Mouse (Mus musculus): ENCODE measurements around the gene Dip2c. TPM values are rescaled to one million over a fixed set of nuclear protein-coding genes. Genes with fewer than 3 reads are reported as not detected.

The Dip2c gene
- 7.2 and 8.6 TPM in 2 replicates for polyA plus RNA-seq (2014; fragmentation: Nextera tagmentation; extraction: Ambion mirVana)

GRCm38 (mm10) chr13:9276322-9276855 lies at the start of gene Dip2c:
Gene Dip2c (plus strand): TSS chr13:9276528.
- H3K4me3 ChIP-seq (ENCODE audit: low read depth, low read length): peak within 1 kb of the TSS; percentile 93
- H3K4me1 ChIP-seq (ENCODE audit: insufficient read depth): no peaks in the 10 kb centered on the region
- DNase-seq: peak; percentile 95
- peak; percentile 93 for ATAC-seq (ENCODE audit: insufficient read depth)
- H3K27ac ChIP-seq (ENCODE audit: low read depth): peak within 1 kb of the TSS; percentile 98
- H3K9ac ChIP-seq: peak within 1 kb of the TSS; percentile 92
- no peaks in the 10 kb centered on the region for H3K27me3 ChIP-seq (ENCODE audit: insufficient read depth, low read length)
- under 1% methylated on average over 59 of the region's 67 CpGs for WGBS
- peak; percentile 37 for TF ChIP-seq CTCF (IDR thresholded peaks at IDR 0.05; ENCODE audit: low read depth)
- H3K9me3 ChIP-seq (ENCODE audit: low read depth, low read length): no peaks in the 10 kb centered on the region
- peak within 1 kb of the TSS; percentile 82 for H3K4me2 ChIP-seq
- H3K36me3 ChIP-seq (ENCODE audit: insufficient read depth): no peaks in the 10 kb centered on the region

GRCm38 (mm10) chr13:9227078-9227477 lies 49.2 kb upstream of the Dip2c start:
- Histone ChIP-seq H3K36me3 (ENCODE audit: insufficient read depth) (no peaks in the 10 kb centered on the region), H3K27me3 (ENCODE audit: insufficient read depth, low read length) (no peaks in the 10 kb centered on the region), H3K9ac (no peak overlapping the region), H3K4me1 (ENCODE audit: insufficient read depth) (no peaks in the 10 kb centered on the region), H3K4me2 (no peak overlapping the region), H3K27ac (ENCODE audit: low read depth) (no peak overlapping the region), H3K9me3 (ENCODE audit: low read depth, low read length) (no peaks in the 10 kb centered on the region), H3K4me3 (ENCODE audit: low read depth, low read length) (no peak overlapping the region)
- DNase-seq: no peak
- 71% methylated on average over 5 of the region's 5 CpGs for WGBS
- no peak for TF ChIP-seq CTCF (IDR thresholded peaks at IDR 0.05; ENCODE audit: low read depth)
- ATAC-seq (ENCODE audit: insufficient read depth): no peak

- Histone ChIP-seq H3K36me3 (ENCODE audit: insufficient read depth) (no peaks in the 10 kb centered on the region), H3K4me1 (ENCODE audit: insufficient read depth) (no peaks in the 10 kb centered on the region), H3K4me3 (ENCODE audit: low read depth, low read length) (no peak overlapping the region), H3K4me2 (no peak overlapping the region), H3K27ac (ENCODE audit: low read depth) (no peak overlapping the region), H3K9ac (no peak overlapping the region), H3K27me3 (ENCODE audit: insufficient read depth, low read length) (no peaks in the 10 kb centered on the region), H3K9me3 (ENCODE audit: low read depth, low read length) (no peaks in the 10 kb centered on the region)
- ATAC-seq (ENCODE audit: insufficient read depth) (no peak), DNase-seq (no peak)
- TF ChIP-seq CTCF (IDR thresholded peaks at IDR 0.05; ENCODE audit: low read depth): no peak
- WGBS: 74% methylated on average over 7 of the region's 7 CpGs
Observed at GRCm38 (mm10) chr13:9237495-9237894, 38.8 kb upstream of the Dip2c start.

GRCm38 (mm10) chr13:9239127-9239526 lies 37.2 kb upstream of the Dip2c start:
- no peaks in the 10 kb centered on the region for H3K27me3 ChIP-seq (ENCODE audit: insufficient read depth, low read length)
- H3K4me3 ChIP-seq (ENCODE audit: low read depth, low read length): no peak overlapping the region
- no peak for TF ChIP-seq CTCF (IDR thresholded peaks at IDR 0.05; ENCODE audit: low read depth)
- no peak overlapping the region for H3K27ac ChIP-seq (ENCODE audit: low read depth)
- no peaks in the 10 kb centered on the region for H3K9me3 ChIP-seq (ENCODE audit: low read depth, low read length)
- H3K4me2 ChIP-seq: no peak overlapping the region
- DNase-seq: no peak
- no peaks in the 10 kb centered on the region for H3K36me3 ChIP-seq (ENCODE audit: insufficient read depth)
- H3K9ac ChIP-seq: no peak overlapping the region
- no peaks in the 10 kb centered on the region for H3K4me1 ChIP-seq (ENCODE audit: insufficient read depth)
- 73% methylated on average over 5 of the region's 5 CpGs for WGBS
- ATAC-seq (ENCODE audit: insufficient read depth): no peak

GRCm38 (mm10) chr13:9239631-9240236 lies 36.6 kb upstream of the Dip2c start:
- H3K9ac ChIP-seq: no peak overlapping the region
- ATAC-seq (ENCODE audit: insufficient read depth) (no peak), DNase-seq (no peak)
- H3K36me3 ChIP-seq (ENCODE audit: insufficient read depth): no peaks in the 10 kb centered on the region
- H3K27ac ChIP-seq (ENCODE audit: low read depth): no peak overlapping the region
- TF ChIP-seq CTCF (IDR thresholded peaks at IDR 0.05; ENCODE audit: low read depth): no peak
- H3K4me3 ChIP-seq (ENCODE audit: low read depth, low read length): no peak overlapping the region
- 89% methylated on average over 12 of the region's 12 CpGs for WGBS
- H3K9me3 ChIP-seq (ENCODE audit: low read depth, low read length): no peaks in the 10 kb centered on the region
- no peak overlapping the region for H3K4me2 ChIP-seq
- H3K27me3 ChIP-seq (ENCODE audit: insufficient read depth, low read length): no peaks in the 10 kb centered on the region
- H3K4me1 ChIP-seq (ENCODE audit: insufficient read depth): no peaks in the 10 kb centered on the region

- no peak overlapping the region for H3K4me3 ChIP-seq (ENCODE audit: low read depth, low read length)
- H3K36me3 ChIP-seq (ENCODE audit: insufficient read depth): no peaks in the 10 kb centered on the region
- no peak for ATAC-seq (ENCODE audit: insufficient read depth)
- H3K4me1 ChIP-seq (ENCODE audit: insufficient read depth): no peaks in the 10 kb centered on the region
- no peak overlapping the region for H3K9ac ChIP-seq
- WGBS: 49% methylated on average over 4 of the region's 4 CpGs
- H3K4me2 ChIP-seq: no peak overlapping the region
- TF ChIP-seq CTCF (IDR thresholded peaks at IDR 0.05; ENCODE audit: low read depth): no peak
- no peaks in the 10 kb centered on the region for H3K27me3 ChIP-seq (ENCODE audit: insufficient read depth, low read length)
- no peaks in the 10 kb centered on the region for H3K9me3 ChIP-seq (ENCODE audit: low read depth, low read length)
- H3K27ac ChIP-seq (ENCODE audit: low read depth): no peak overlapping the region
- DNase-seq: no peak
Observed at GRCm38 (mm10) chr13:9261748-9262147, 14.6 kb upstream of the Dip2c start.

- Histone ChIP-seq H3K9ac (no peak overlapping the region), H3K9me3 (ENCODE audit: low read depth, low read length) (no peaks in the 10 kb centered on the region), H3K36me3 (ENCODE audit: insufficient read depth) (no peaks in the 10 kb centered on the region), H3K27ac (ENCODE audit: low read depth) (no peak overlapping the region), H3K4me2 (no peak overlapping the region), H3K27me3 (ENCODE audit: insufficient read depth, low read length) (no peaks in the 10 kb centered on the region), H3K4me3 (ENCODE audit: low read depth, low read length) (no peak overlapping the region), H3K4me1 (ENCODE audit: insufficient read depth) (no peaks in the 10 kb centered on the region)
- no peak for DNase-seq
- 80% methylated on average over 5 of the region's 5 CpGs for WGBS
- no peak for TF ChIP-seq CTCF (IDR thresholded peaks at IDR 0.05; ENCODE audit: low read depth)
- ATAC-seq (ENCODE audit: insufficient read depth): no peak
Observed at GRCm38 (mm10) chr13:9265516-9265915, 10.8 kb upstream of the Dip2c start.

All from lung, embryonic 14.5 days (tissue).